Mouse (Mus musculus) gastrocnemius, postnatal 10 days (tissue): ENCODE measurements around the gene Rab33a. TPM values are rescaled to one million over a fixed set of nuclear protein-coding genes. Genes with fewer than 3 reads are reported as not detected.

Experiments
- DNase-seq: peaks from one replicate; pipeline ENCODE4 v3.0.0; 2021; ENCODE audit warnings: mixed read lengths
- long read RNA-seq, 2 experiments: library from polyadenylated mRNA; stranded (forward); transcript quantifications; one replicate each; pipeline ENCODE4 v2.0.0; 2021
- total RNA-seq, 2 experiments: library from RNA; stranded (reverse); gene quantifications; 2 replicates each; pipeline ENCODE4 v1.2.3; 2021

Rab33a gene
- total RNA-seq = 1 to 10 TPM in 1 of 2 experiments, under 1 TPM in 1; 0.54 to 1.2 TPM
- long read RNA-seq, experiment 1 = 0 reads
- long read RNA-seq, experiment 2 = 0 reads

GRCm38 (mm10) chrX:48518808-48519548 is at the start of gene Rab33a:
Gene Rab33a, plus strand, starts transcription at chrX:48519285.
- no peak for DNase-seq

GRCm38 (mm10) chrX:48481095-48481494 is 38.0 kb upstream of the Rab33a start:
- DNase-seq = no peak

GRCm38 (mm10) chrX:48481687-48482086 is 37.4 kb upstream of the Rab33a start:
- DNase-seq = no peak

DNA sequence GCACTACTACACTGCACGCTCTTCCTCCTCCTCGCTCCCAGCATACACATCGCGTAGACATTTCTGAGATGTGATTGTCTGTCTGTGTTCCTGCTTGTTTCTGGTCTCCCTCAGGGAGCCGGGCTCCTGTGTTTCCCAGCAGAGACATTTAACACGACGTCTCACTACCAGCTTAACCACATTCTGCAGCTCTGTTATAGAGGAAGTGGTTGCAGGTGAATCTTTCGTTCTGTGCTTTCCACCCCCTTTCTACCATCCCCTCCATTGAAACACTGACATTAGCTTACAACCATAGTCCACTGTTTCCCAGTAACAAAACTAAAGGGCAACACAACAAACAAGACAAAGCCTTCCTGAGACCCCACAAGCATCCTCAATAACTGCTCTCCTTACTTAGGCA is 25.3 kb upstream of the Rab33a start:
- DNase-seq = no peak

GRCm38 (mm10) chrX:48513166-48513807 is 5.8 kb upstream of the Rab33a start, which contains the start of gene Aifm1:
Gene Aifm1, minus strand, starts transcription at chrX:48513563.
- peak; percentile 84 for DNase-seq

DNA sequence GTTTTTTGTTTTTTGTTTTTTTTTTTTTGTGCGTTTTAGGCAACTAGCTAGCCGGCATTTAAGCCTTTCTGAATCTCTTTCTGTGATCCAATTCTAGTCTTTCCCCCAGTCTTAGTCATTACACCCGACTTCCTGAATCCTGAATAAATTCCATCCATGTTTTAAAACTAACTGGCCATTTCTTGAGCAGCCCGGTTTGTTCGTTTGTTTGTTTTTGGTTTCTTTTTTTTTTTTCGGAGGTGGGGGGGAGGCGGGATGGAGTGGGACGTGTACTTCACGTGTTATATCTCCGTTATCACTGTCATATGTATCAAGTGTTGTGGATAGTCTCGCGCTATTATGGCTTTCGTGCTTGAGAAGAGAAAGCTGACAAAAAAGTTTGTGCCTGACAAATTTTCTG is 5.3 kb upstream of the Rab33a start:
- DNase-seq = no peak

- no peak for DNase-seq
Observed at GRCm38 (mm10) chrX:48518211-48518807, 776 bp upstream of the Rab33a start.

DNA sequence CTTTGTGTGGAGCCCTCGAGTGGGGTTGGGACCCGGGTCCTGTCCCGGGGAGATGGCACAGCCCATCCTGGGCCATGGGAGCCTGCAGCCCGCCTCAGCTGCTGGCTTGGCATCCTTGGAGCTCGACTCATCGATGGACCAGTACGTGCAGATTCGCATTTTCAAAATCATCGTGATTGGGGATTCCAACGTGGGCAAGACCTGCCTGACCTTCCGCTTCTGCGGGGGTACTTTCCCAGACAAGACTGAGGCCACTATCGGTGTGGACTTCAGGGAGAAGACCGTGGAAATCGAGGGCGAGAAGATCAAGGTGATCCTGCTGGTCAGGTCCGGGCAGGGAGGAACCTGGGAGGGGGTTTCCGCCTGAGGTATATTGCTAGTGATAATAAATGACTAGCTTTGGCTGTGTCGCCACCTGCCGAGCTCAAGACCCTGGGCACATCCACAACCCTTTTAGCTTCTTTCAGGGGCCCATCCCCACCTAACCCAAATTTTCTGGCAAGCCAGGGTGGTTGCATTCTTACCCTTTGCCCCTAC is 532 bp downstream of the Rab33a start:
- DNase-seq = no peak

DNA sequence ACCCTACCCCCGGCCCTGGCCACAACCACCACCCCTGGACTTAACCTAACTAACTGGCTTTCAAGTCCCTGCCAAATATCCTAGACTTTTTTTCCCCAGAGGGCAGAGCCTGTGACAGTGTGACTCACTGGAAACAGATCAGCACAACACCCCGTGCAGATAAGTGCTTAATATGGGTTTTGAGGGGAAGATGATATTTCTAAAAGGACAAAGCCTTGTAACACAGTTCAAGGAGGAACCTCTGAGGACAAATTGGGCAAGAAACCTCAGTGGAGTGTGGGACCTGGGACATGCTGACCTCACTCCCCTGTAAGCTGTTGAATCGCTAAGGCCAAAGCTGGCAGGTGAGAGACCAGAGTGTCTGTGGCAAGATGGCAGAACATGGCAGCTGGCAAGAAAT is 2.6 kb downstream of the Rab33a start:
- DNase-seq = no peak

- no peak for DNase-seq
Observed at GRCm38 (mm10) chrX:48523512-48523911, 4.4 kb downstream of the Rab33a start.

DNA sequence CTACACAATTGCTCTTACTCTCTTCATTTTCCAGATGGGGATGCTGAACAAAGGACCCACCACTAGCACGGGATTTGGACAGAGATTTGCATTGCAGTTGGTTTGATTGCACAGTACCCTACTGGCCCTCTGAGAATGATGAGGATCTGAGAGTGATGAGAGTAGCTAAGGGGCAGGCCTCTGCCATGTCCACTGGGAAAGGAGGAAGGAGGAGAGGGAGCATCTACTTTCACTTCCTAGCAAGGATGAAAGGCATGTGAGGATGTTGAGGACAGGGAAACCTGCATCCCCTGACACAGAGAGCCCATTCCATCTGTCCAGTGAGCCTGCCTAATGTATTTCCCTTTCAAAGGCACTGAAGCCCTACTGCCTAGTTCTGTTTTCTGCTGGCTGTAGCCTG is 6.2 kb downstream of the Rab33a start:
- DNase-seq = no peak

- DNase-seq = no peak
Observed at GRCm38 (mm10) chrX:48525866-48526265, 6.8 kb downstream of the Rab33a start.

GRCm38 (mm10) chrX:48526435-48526834 is 7.3 kb downstream of the Rab33a start:
- DNase-seq = no peak

DNA sequence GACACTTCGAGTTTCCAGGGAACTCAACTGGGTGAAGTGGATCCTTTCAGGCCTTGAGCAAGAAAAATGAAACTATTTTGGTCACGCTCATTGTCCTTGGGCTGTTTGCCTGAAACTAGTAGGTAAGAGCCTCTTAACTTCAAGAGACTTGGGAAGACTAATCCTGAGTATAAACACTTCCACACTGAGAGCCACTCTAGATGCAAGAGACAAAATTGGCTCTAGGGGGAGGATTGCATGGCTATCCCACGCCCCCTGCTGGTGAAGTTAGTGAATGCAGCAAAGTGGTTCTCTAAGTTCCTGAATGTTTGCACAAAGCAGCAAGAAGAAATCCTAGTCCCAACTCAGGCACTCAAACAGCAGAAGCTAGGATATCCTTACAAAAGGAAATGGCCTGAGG is 13.1 kb downstream of the Rab33a start:
- DNase-seq = peak; percentile 73

Other genes starting within 250 kb of the Rab33a start
- gene Bcorl1, start 177.9 kb upstream of the Rab33a start, total RNA-seq = 1 to 10 TPM; 6.4 to 8.2 TPM
- gene Elf4, start 56.2 kb upstream of the Rab33a start, total RNA-seq = 10 to 100 TPM in 1 of 2 experiments, 1 to 10 TPM in 1; 6.1 to 11.3 TPM
- gene Aifm1, start 5.7 kb upstream of the Rab33a start, total RNA-seq = 10 to 100 TPM; 41.8 to 46.2 TPM
- 10 to 100 TPM in 1 of 2 experiments, 1 to 10 TPM in 1; 5.9 to 10.8 TPM for gene Zfp280c, start 75.2 kb downstream of the Rab33a start, total RNA-seq
- gene Slc25a14, start 104.1 kb downstream of the Rab33a start, total RNA-seq = 1 to 10 TPM; 1.6 to 1.7 TPM
- gene Gpr119, start 155.2 kb downstream of the Rab33a start, total RNA-seq = not detected
- gene Rbmx2, start 175.7 kb downstream of the Rab33a start, total RNA-seq = 1 to 10 TPM; 2.5 to 2.7 TPM